Mouse (Mus musculus): ENCODE data around the gene Eif4g3.
"Not testable (repeated sequence)": the region's sequence is repeated elsewhere in the genome, so short reads cannot be mapped to it uniquely, and the experiment has no call there.

Gene Eif4g3

GRCm38 (mm10) chr4:137992890-137993289 is at the start of gene Eif4g3:
TSS of gene Eif4g3 (plus strand) at chr4:137993022.
- in situ Hi-C loops (cut with MboI; ENCODE audit: low sequenced_read_pairs): no loop called here

GRCm38 (mm10) chr4:137943540-137943939 is 49.3 kb upstream of the Eif4g3 start:
- in situ Hi-C loops (cut with MboI; ENCODE audit: low sequenced_read_pairs): no loop called here

- in situ Hi-C loops (cut with MboI; ENCODE audit: low sequenced_read_pairs): no loop called here
Observed at GRCm38 (mm10) chr4:137945376-137945775, 47.4 kb upstream of the Eif4g3 start.

DNA sequence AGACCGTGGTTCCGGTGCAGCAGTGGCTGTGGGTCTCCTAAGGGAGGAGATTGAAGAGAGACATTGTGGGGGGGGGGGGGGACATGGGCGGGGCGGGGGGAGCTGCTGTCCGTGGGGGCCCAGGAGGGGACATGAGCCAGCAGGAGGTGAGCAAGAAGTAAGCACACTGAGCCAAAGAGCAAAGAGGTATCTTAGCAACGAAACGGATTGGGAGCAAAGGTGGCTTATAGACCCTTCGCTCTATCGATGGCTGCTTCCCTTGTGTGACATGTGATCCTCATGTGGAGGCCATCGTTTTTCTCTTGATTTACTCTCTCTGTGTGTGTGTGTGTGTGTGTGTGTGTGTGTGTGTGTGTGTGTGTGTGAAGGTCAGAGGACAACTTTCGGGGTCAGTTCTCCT is 46.4 kb upstream of the Eif4g3 start:
- in situ Hi-C loops (cut with MboI; ENCODE audit: low sequenced_read_pairs): no loop called here

DNA sequence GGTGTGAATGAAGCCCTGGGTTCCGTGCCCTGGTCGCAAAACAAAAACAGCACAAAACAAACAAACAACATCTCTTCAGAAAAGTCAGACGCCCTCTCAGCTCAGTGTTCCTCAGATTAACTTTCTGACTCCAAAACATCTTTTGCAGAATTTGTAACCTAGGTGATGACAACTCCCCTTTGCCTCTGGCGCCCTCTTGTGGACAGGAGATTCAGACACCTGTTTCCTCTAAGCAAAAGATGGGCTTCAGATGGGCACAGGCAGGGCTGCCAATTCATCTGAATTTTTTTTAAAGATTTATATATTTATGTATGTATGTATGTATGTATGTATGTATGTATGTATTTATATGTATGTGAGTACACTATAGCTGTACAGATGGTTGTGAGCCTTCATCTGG is 40.0 kb upstream of the Eif4g3 start:
- in situ Hi-C loops (cut with MboI; ENCODE audit: low sequenced_read_pairs): loop anchor here (10.0 kb wide), 2 partner anchors 98 to 218 kb away; no protein-coding TSS in a partner anchor

DNA sequence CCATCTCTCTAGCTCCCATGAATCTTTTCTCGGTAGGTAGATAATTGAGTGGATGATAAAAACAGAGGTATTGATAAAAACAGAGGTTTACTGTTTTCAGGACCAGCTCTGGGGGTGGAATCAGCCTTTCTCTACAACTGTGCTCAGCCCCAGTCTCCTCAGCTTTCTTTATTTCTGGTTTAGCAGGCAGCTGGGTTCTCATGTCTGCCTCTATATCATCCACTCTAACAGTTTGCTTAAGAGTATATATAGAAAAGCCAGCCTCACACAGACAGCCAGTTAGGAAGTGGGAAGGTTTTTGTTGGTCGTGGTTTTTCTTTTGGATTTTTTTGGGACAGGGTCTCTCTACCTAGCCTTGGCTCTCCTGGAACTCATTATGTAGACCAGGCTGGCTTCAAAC is 38.6 kb upstream of the Eif4g3 start:
- in situ Hi-C loops (cut with MboI; ENCODE audit: low sequenced_read_pairs): loop anchor here (10.0 kb wide), 2 partner anchors 99 to 219 kb away; no protein-coding TSS in a partner anchor

- in situ Hi-C loops (cut with MboI; ENCODE audit: low sequenced_read_pairs): loop anchor here (10.0 kb wide), 2 partner anchors 100 to 220 kb away; no protein-coding TSS in a partner anchor
Observed at GRCm38 (mm10) chr4:137954926-137955396, 37.9 kb upstream of the Eif4g3 start.

DNA sequence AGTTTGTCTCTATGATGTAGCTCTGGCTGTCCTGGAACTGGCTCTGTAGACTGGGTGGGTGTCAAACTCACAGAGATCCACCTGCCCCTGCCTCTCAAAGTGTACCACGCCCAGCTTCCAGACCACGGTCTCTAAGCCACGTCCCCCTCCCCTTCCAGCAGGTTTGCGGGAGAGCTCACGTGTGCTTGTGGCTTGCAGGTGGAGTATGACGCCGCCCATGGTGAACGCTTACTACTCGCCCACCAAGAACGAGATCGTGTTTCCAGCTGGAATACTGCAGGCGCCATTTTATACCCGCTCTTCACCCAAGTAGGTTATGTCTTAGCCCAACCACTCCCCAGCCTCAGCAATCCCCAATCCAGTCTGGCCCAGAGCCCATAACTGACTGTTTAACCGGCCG is 36.6 kb upstream of the Eif4g3 start:
- in situ Hi-C loops (cut with MboI; ENCODE audit: low sequenced_read_pairs): loop anchor here (10.0 kb wide), 2 partner anchors 101 to 221 kb away; no protein-coding TSS in a partner anchor

DNA sequence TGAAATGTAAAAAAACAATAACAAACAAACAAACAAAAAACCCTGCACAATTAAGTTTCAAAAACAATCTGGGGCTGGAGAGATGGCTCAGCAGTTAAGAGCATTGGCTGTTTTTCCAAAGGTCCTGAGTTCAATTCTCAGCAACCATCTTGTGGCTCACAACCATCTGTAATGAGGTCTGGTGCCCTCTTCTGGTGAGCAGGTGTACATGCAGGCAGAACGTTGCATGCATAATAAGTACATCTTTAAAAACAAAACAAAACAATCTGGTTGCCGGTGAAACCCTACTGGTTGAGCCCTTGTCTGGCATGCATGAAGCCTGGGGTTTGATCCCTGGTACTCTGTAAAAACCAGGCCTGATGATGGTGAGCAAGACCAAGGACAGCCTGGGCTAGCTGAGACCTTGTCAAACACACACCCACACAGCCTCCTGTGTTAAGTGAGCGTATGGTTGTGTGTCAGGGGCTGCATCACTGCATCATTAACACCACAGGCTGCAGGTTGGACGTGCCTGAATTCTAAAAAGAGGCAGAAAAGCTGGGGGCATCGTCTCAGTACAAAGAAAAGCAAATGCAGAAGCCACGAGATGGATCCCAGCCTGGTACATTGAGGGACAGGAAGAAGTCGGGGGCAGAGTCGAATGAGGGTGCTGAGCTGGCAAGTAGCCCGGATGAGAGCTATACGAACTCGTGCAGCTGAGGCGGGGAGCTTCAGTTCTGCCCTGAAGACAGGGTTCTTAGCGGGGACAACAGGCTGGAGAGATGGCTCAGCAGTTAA is 32.7 kb upstream of the Eif4g3 start:
- in situ Hi-C loops (cut with MboI; ENCODE audit: low sequenced_read_pairs): loop anchor here (10.0 kb wide), 2 partner anchors 105 to 225 kb away; no protein-coding TSS in a partner anchor

- in situ Hi-C loops (cut with MboI; ENCODE audit: low sequenced_read_pairs): no loop called here
Observed at GRCm38 (mm10) chr4:137960757-137961156, 32.1 kb upstream of the Eif4g3 start.

DNA sequence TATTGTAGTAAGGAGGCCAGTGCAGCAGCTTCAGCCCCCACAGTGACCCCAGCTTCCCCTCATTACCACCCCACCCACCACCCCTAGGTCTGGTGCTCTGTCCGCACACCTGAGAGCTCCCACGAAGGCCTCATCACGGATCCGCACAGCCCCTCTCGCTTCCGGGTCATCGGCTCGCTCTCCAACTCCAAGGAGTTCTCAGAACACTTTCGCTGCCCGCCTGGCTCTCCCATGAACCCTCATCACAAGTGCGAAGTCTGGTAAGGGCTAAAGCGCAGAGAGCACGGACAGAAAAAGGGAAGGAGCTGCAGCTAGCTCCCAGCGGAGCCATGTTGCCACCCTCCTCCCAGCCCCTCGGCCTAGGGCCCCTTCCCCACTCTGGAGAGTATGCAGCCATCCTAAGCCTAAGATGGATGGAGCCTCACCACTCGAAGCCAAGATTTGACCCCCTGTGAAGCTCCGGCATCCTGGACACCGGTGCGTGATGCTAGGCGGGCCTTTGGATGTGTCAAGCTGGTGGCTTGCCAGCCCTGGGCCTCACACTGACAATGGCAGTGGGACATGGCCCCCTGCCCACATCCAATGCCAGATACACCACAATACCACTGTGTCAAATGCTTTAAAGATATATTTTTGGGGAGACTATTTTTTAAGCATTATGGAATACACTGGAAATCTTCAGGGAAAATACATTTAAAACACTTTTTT is 30.0 kb upstream of the Eif4g3 start:
- in situ Hi-C loops (cut with MboI; ENCODE audit: low sequenced_read_pairs): no loop called here

DNA sequence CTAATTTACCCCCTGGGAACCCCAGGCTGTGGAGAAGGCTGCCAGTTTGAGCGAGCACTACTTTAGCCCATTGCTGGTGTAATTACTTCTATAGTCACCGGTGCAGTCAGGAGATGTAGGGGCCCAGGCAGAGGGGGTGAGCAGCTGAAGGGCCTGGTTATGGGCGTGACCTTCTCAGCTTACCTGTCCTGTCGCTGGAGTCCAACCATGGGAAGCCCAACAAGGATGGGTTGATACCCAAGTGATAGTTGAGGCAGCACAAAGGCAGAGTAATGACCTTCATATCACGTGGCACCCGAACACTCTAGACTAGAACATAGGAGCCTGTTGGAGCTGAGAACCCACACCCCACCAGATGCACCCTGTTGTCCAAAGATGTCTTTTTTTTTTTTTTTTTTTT is 29.4 kb upstream of the Eif4g3 start:
- in situ Hi-C loops (cut with MboI; ENCODE audit: low sequenced_read_pairs): no loop called here

DNA sequence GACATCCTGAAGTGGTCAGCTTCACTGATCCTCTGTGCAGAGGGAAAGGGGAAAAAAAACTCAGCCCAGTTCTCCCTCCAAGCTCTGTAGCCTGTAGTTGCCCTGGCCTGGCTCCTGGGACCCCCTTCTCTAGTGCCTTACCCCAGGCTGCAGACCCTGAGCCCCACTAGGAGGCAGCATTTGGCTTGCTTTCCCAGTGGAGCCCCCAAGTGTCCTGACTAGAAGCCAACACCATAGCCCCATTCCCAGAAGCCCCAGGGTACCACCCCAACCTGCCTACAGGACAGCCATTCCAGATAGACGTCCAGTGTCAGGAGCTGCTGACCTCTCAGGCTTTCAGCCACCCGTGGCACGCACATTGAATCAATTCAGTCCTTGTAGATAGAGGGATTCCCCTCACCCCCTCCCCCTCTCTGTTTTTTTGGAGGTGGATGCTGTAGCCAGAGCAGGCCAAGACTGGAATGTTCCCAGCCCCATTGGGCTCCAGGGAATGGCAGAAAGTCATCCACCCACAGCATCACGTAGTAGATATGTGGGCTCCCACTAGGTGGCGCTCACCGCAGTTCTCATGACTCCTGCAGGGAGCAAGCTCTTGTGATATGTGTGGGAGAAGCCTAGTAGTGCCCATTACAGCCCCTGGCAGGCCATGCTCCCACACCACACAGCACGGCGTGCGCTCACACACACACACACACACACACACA is 28.8 kb upstream of the Eif4g3 start:
- in situ Hi-C loops (cut with MboI; ENCODE audit: low sequenced_read_pairs): no loop called here

- in situ Hi-C loops (cut with MboI; ENCODE audit: low sequenced_read_pairs): no loop called here
Observed at GRCm38 (mm10) chr4:137964585-137964930, 28.3 kb upstream of the Eif4g3 start.

GRCm38 (mm10) chr4:137968203-137968602 is 24.6 kb upstream of the Eif4g3 start:
- in situ Hi-C loops (cut with MboI; ENCODE audit: low sequenced_read_pairs): no loop called here

DNA sequence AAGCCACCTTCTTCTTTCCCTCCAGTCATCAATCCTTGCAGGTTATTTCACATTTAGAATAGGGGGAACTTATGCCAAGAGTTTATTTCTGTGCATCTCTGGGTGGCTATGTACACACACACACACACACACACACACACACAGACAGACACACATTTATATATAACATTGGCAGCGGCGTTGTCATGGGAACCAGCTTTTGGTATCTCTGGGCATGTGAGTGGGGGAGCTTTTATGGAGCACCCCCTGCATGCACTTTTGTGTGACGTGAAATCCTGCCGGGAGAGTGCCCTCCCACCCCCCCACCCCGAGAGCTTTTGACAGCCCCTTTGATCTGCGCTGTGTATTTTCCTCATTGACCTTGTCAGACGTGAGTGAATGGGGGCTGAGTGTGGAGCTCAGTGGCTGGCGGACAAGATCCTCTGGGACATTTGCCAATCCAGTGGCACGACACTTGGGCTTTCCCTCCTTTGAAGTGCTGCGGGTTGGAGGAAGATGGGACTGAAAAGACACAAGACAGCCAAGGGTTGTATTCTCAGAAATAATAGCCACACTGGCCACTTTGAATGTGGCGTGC is 22.1 kb upstream of the Eif4g3 start:
- in situ Hi-C loops (cut with MboI; ENCODE audit: low sequenced_read_pairs): not testable (repeated sequence)

GRCm38 (mm10) chr4:137974856-137975432 is 17.9 kb upstream of the Eif4g3 start:
- in situ Hi-C loops (cut with MboI; ENCODE audit: low sequenced_read_pairs): not testable (repeated sequence)

GRCm38 (mm10) chr4:137979066-137979644 is 13.7 kb upstream of the Eif4g3 start:
- in situ Hi-C loops (cut with MboI; ENCODE audit: low sequenced_read_pairs): not testable (repeated sequence)

- in situ Hi-C loops (cut with MboI; ENCODE audit: low sequenced_read_pairs): no loop called here
Observed at GRCm38 (mm10) chr4:137982869-137983268, 10.0 kb upstream of the Eif4g3 start.

DNA sequence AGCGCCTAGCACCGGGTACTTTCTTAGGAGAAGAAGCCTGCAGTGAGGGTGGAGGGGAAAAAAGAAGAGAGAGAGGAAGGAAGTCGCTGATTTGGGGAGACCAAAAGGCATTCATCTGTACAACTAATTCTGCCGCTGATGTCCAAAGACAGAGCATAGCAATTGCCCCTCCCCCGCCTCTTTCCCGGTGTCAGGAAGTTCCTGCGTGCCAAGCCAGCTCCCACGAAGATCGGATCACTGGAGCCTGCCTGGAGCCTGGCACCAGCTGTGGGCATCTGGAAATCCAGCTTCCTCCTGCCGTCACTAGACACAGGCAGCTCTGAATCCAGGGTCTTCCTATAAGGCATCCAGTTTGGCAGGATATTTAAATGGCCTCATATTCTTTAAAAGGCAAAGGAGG is 8.6 kb upstream of the Eif4g3 start:
- in situ Hi-C loops (cut with MboI; ENCODE audit: low sequenced_read_pairs): no loop called here

All from CH12F3 (cell line).